Mouse (Mus musculus): ENCODE results near the gene Ptgfrn. TPM values are rescaled to one million over a fixed set of nuclear protein-coding genes. Genes with fewer than 3 reads are reported as not detected.
A peak's percentile ranks its signal among the peaks of the same experiment; 100 is the strongest.

Ptgfrn gene
- polyA plus RNA-seq, 1 experiment from 2014 or later = 8.8 TPM

GRCm38 (mm10) chr3:101127766-101128165 lies 17.7 kb upstream of the Ptgfrn start:
- WGBS = 84% methylated on average over 2 of the region's 2 CpGs
- Histone ChIP-seq H3K4me3 (ENCODE audit: low read depth, low read length) (no peak overlapping the region), H3K9ac (ENCODE audit: low read length) (no peak overlapping the region), H3K27me3 (replicated peaks; ENCODE audit: control insufficient read depth, insufficient read depth, low read length) (no peaks in the 10 kb centered on the region), H3K4me1 (replicated peaks; ENCODE audit: control insufficient read depth, insufficient read depth, low read length) (peaks cover 8% of the 10 kb centered on the region), H3K4me2 (ENCODE audit: low read length) (no peak overlapping the region), H3K27ac (ENCODE audit: low read depth) (no peak overlapping the region), H3K9me3 (ENCODE audit: control insufficient read depth, low read length) (no peaks in the 10 kb centered on the region), H3K36me3 (ENCODE audit: control insufficient read depth, insufficient read depth, low read length) (no peaks in the 10 kb centered on the region)
- DNase-seq (ENCODE audit: low spot score) (peak; percentile 15), ATAC-seq (replicated peaks; ENCODE audit: low FRiP score, low TSS enrichment, low read depth) (no peak)

GRCm38 (mm10) chr3:101124716-101125115 lies 14.6 kb upstream of the Ptgfrn start:
- H3K4me1 ChIP-seq (replicated peaks; ENCODE audit: control insufficient read depth, insufficient read depth, low read length) = no peaks in the 10 kb centered on the region
- no peak overlapping the region for H3K9ac ChIP-seq (ENCODE audit: low read length)
- WGBS = 92% methylated on average over 5 of the region's 5 CpGs
- no peak overlapping the region for H3K27ac ChIP-seq (ENCODE audit: low read depth)
- ATAC-seq (replicated peaks; ENCODE audit: low FRiP score, low TSS enrichment, low read depth) (no peak), DNase-seq (ENCODE audit: low spot score) (no peak)
- no peak overlapping the region for H3K4me2 ChIP-seq (ENCODE audit: low read length)
- no peaks in the 10 kb centered on the region for H3K27me3 ChIP-seq (replicated peaks; ENCODE audit: control insufficient read depth, insufficient read depth, low read length)
- no peak overlapping the region for H3K4me3 ChIP-seq (ENCODE audit: low read depth, low read length)
- no peaks in the 10 kb centered on the region for H3K36me3 ChIP-seq (ENCODE audit: control insufficient read depth, insufficient read depth, low read length)
- H3K9me3 ChIP-seq (ENCODE audit: control insufficient read depth, low read length) = no peaks in the 10 kb centered on the region

- no peaks in the 10 kb centered on the region for H3K4me1 ChIP-seq (replicated peaks; ENCODE audit: control insufficient read depth, insufficient read depth, low read length)
- no peaks in the 10 kb centered on the region for H3K9me3 ChIP-seq (ENCODE audit: control insufficient read depth, low read length)
- DNase-seq (ENCODE audit: low spot score) = no peak
- H3K4me2 ChIP-seq (ENCODE audit: low read length) = no peak overlapping the region
- H3K9ac ChIP-seq (ENCODE audit: low read length) = no peak overlapping the region
- H3K27me3 ChIP-seq (replicated peaks; ENCODE audit: control insufficient read depth, insufficient read depth, low read length) = no peaks in the 10 kb centered on the region
- no peak overlapping the region for H3K4me3 ChIP-seq (ENCODE audit: low read depth, low read length)
- no peaks in the 10 kb centered on the region for H3K36me3 ChIP-seq (ENCODE audit: control insufficient read depth, insufficient read depth, low read length)
- no peak for ATAC-seq (replicated peaks; ENCODE audit: low FRiP score, low TSS enrichment, low read depth)
- WGBS = 85% methylated on average over 3 of the region's 3 CpGs
- H3K27ac ChIP-seq (ENCODE audit: low read depth) = no peak overlapping the region
These were observed 12.4 kb upstream of the Ptgfrn start for GRCm38 (mm10) chr3:101122479-101122878.

GRCm38 (mm10) chr3:101117774-101118173 lies 7.7 kb upstream of the Ptgfrn start:
- Histone ChIP-seq H3K9ac (ENCODE audit: low read length) (no peak overlapping the region), H3K4me2 (ENCODE audit: low read length) (no peak overlapping the region), H3K27ac (ENCODE audit: low read depth) (no peak overlapping the region), H3K4me3 (ENCODE audit: low read depth, low read length) (no peak overlapping the region), H3K9me3 (ENCODE audit: control insufficient read depth, low read length) (no peaks in the 10 kb centered on the region), H3K27me3 (replicated peaks; ENCODE audit: control insufficient read depth, insufficient read depth, low read length) (no peaks in the 10 kb centered on the region), H3K36me3 (ENCODE audit: control insufficient read depth, insufficient read depth, low read length) (no peaks in the 10 kb centered on the region), H3K4me1 (replicated peaks; ENCODE audit: control insufficient read depth, insufficient read depth, low read length) (peaks cover 5% of the 10 kb centered on the region)
- WGBS = 89% methylated on average over 11 of the region's 11 CpGs
- DNase-seq (ENCODE audit: low spot score) = no peak
- no peak for ATAC-seq (replicated peaks; ENCODE audit: low FRiP score, low TSS enrichment, low read depth)

DNA sequence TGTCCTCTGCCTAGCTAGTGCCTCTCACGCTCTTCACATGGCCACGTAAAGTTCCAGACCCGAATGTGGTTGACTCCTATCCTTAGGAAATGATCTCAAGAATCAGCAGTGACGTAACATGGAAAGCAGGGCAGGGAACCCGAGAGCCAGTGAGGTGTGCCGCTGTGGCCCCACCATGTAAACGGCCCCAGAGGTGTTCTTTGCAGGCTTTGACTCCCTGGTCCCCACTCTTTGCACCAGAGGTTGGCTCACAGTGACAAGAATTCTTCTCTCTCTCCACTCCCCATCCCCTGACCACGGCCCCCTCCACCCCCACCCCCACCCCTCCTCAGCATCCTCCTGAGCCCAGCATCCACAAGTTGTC lies 7.3 kb upstream of the Ptgfrn start:
- Histone ChIP-seq H3K4me3 (ENCODE audit: low read depth, low read length) (no peak overlapping the region), H3K27me3 (replicated peaks; ENCODE audit: control insufficient read depth, insufficient read depth, low read length) (no peaks in the 10 kb centered on the region), H3K27ac (ENCODE audit: low read depth) (no peak overlapping the region), H3K9me3 (ENCODE audit: control insufficient read depth, low read length) (no peaks in the 10 kb centered on the region), H3K4me1 (replicated peaks; ENCODE audit: control insufficient read depth, insufficient read depth, low read length) (peaks cover 5% of the 10 kb centered on the region), H3K4me2 (ENCODE audit: low read length) (no peak overlapping the region), H3K9ac (ENCODE audit: low read length) (no peak overlapping the region), H3K36me3 (ENCODE audit: control insufficient read depth, insufficient read depth, low read length) (no peaks in the 10 kb centered on the region)
- ATAC-seq (replicated peaks; ENCODE audit: low FRiP score, low TSS enrichment, low read depth) = no peak
- DNase-seq (ENCODE audit: low spot score) = no peak
- WGBS = 90% methylated on average over 8 of the region's 8 CpGs

GRCm38 (mm10) chr3:101116431-101117385 lies 6.6 kb upstream of the Ptgfrn start:
- H3K27ac ChIP-seq (ENCODE audit: low read depth) = no peak overlapping the region
- WGBS = 40% methylated on average over 25 of the region's 25 CpGs
- ATAC-seq (replicated peaks; ENCODE audit: low FRiP score, low TSS enrichment, low read depth) = no peak
- no peak for DNase-seq (ENCODE audit: low spot score)
- H3K4me1 ChIP-seq (replicated peaks; ENCODE audit: control insufficient read depth, insufficient read depth, low read length) = peaks cover 10% of the 10 kb centered on the region
- peak overlapping the region; percentile 18; the same call in 1 of the 2 replicates for H3K4me2 ChIP-seq (ENCODE audit: low read length)
- no peak overlapping the region for H3K4me3 ChIP-seq (ENCODE audit: low read depth, low read length)
- H3K9me3 ChIP-seq (ENCODE audit: control insufficient read depth, low read length) = no peaks in the 10 kb centered on the region
- no peaks in the 10 kb centered on the region for H3K27me3 ChIP-seq (replicated peaks; ENCODE audit: control insufficient read depth, insufficient read depth, low read length)
- no peak overlapping the region for H3K9ac ChIP-seq (ENCODE audit: low read length)
- H3K36me3 ChIP-seq (ENCODE audit: control insufficient read depth, insufficient read depth, low read length) = no peaks in the 10 kb centered on the region

DNA sequence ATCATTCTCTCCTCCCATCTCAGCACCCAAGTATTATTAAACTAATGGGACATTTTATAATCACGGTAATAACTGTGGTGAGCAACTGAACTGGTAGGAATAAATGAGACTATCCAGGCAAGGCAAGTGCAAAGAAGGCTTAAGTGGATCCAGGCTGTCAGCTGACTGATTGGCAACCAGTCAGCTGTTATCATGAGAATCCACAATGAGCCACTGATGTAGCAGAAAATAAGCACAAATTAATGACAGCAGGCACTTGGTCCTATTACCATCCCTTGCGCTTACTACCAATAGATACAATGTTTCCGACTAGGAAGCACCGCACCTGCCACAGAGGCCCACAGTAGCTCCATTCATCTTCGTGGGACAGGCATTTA lies 2.4 kb upstream of the Ptgfrn start:
- no peak for DNase-seq (ENCODE audit: low spot score)
- Histone ChIP-seq H3K9ac (ENCODE audit: low read length) (no peak overlapping the region), H3K4me1 (replicated peaks; ENCODE audit: control insufficient read depth, insufficient read depth, low read length) (peaks cover 34% of the 10 kb centered on the region), H3K27me3 (replicated peaks; ENCODE audit: control insufficient read depth, insufficient read depth, low read length) (no peaks in the 10 kb centered on the region), H3K27ac (ENCODE audit: low read depth) (peak overlapping the region; percentile 89; the same call in 1 of the 2 replicates), H3K9me3 (ENCODE audit: control insufficient read depth, low read length) (no peaks in the 10 kb centered on the region), H3K36me3 (ENCODE audit: control insufficient read depth, insufficient read depth, low read length) (no peaks in the 10 kb centered on the region), H3K4me2 (ENCODE audit: low read length) (no peak overlapping the region), H3K4me3 (ENCODE audit: low read depth, low read length) (no peak overlapping the region)
- WGBS = 85% methylated on average over 5 of the region's 5 CpGs
- no peak for ATAC-seq (replicated peaks; ENCODE audit: low FRiP score, low TSS enrichment, low read depth)

GRCm38 (mm10) chr3:101111848-101112517 lies 1.9 kb upstream of the Ptgfrn start:
- peak; percentile 70 for DNase-seq (ENCODE audit: low spot score)
- Histone ChIP-seq H3K4me3 (ENCODE audit: low read depth, low read length) (no peak overlapping the region), H3K9ac (ENCODE audit: low read length) (no peak overlapping the region), H3K9me3 (ENCODE audit: control insufficient read depth, low read length) (no peaks in the 10 kb centered on the region), H3K27me3 (replicated peaks; ENCODE audit: control insufficient read depth, insufficient read depth, low read length) (no peaks in the 10 kb centered on the region), H3K36me3 (ENCODE audit: control insufficient read depth, insufficient read depth, low read length) (no peaks in the 10 kb centered on the region), H3K4me1 (replicated peaks; ENCODE audit: control insufficient read depth, insufficient read depth, low read length) (peaks cover 31% of the 10 kb centered on the region), H3K27ac (ENCODE audit: low read depth) (peak overlapping the region; percentile 89), H3K4me2 (ENCODE audit: low read length) (no peak overlapping the region)
- ATAC-seq (replicated peaks; ENCODE audit: low FRiP score, low TSS enrichment, low read depth) = peak; percentile 72
- WGBS = 11% methylated on average over 7 of the region's 7 CpGs
